Mouse (Mus musculus): ENCODE data around the gene Tmem109.

Tmem109 gene

GRCm38 (mm10) chr19:10839010-10839892 lies 42.5 kb downstream of the Tmem109 start, which contains the start of gene Slc15a3:
Slc15a3 (plus strand) TSS chr19:10839727.
- no peak for DNase-seq

GRCm38 (mm10) chr19:10835671-10836070 lies 46.1 kb downstream of the Tmem109 start:
- DNase-seq: no peak

GRCm38 (mm10) chr19:10833611-10834010 lies 48.2 kb downstream of the Tmem109 start:
- no peak for DNase-seq

GRCm38 (mm10) chr19:10832030-10832429 lies 49.8 kb downstream of the Tmem109 start:
- DNase-seq: no peak

- DNase-seq: peak; percentile 75
Measured at GRCm38 (mm10) chr19:10831424-10831823, 50.4 kb downstream of the Tmem109 start.

GRCm38 (mm10) chr19:10829436-10830175 lies 52.2 kb downstream of the Tmem109 start, which contains the start of gene Cd6:
Cd6 (minus strand) TSS chr19:10830058.
- no peak for DNase-seq

GRCm38 (mm10) chr19:10828321-10828720 lies 53.5 kb downstream of the Tmem109 start:
- DNase-seq: no peak

- no peak for DNase-seq
Measured at GRCm38 (mm10) chr19:10824061-10824460, 57.7 kb downstream of the Tmem109 start.

GRCm38 (mm10) chr19:10822534-10822933 lies 59.3 kb downstream of the Tmem109 start:
- no peak for DNase-seq

- no peak for DNase-seq
Measured at GRCm38 (mm10) chr19:10821319-10821718, 60.5 kb downstream of the Tmem109 start.
